Mouse (Mus musculus) lung, postnatal 0 days (tissue): ENCODE measurements around the gene Sox12. TPM values are rescaled to one million over a fixed set of nuclear protein-coding genes. Genes with fewer than 3 reads are reported as not detected.
A peak's percentile ranks its signal among the peaks of the same experiment; 100 is the strongest.

Source experiments
- ATAC-seq: fragments of 200-750 bp; cut with Nextera tagmentation; 2 replicates; pipeline ENCODE4 v1.8.0; 2017; ENCODE audit warnings: moderate library complexity
- DNase-seq: peaks from one replicate; pipeline ENCODE4 v3.0.0-alpha.2; 2016; ENCODE audit warnings: low spot score
- H3K27ac ChIP-seq: fragments of 300-500 bp; sonication (generic); 2 replicates; pipeline ENCODE4 v1.5.1; 2014; ENCODE audit warnings: antibody characterized with exemption, mild to moderate bottlenecking, low read length, mixed read lengths
- H3K27me3 ChIP-seq: fragments of 300-500 bp; sonication (generic); replicated peaks from 2 replicates; pipeline ENCODE4 v1.6.1; 2014; ENCODE audit warnings: low read length, mixed read lengths; ENCODE audit not compliant: insufficient read depth
- H3K36me3 ChIP-seq: fragments of 300-500 bp; sonication (generic); 2 replicates; pipeline ENCODE4 v1.6.1; 2014; ENCODE audit warnings: low read length, mixed read lengths; ENCODE audit not compliant: insufficient read depth
- H3K4me1 ChIP-seq: fragments of 300-500 bp; sonication (generic); 2 replicates; pipeline ENCODE4 v1.6.1; 2014; ENCODE audit warnings: antibody characterized with exemption, low read depth, low read length, mixed read lengths; ENCODE audit not compliant: insufficient read depth
- H3K4me2 ChIP-seq: fragments of 300-500 bp; sonication (generic); replicated peaks from 2 replicates; pipeline ENCODE4 v1.6.1; 2014; ENCODE audit warnings: low read depth, mild to moderate bottlenecking, low read length, moderate library complexity, mixed read lengths
- H3K4me3 ChIP-seq: fragments of 300-500 bp; sonication (generic); 2 replicates; pipeline ENCODE4 v1.5.1; 2014; ENCODE audit warnings: low read depth, low read length
- H3K9ac ChIP-seq: fragments of 300-500 bp; sonication (generic); replicated peaks from 2 replicates; pipeline ENCODE4 v1.6.1; 2014; ENCODE audit warnings: low read depth, mild to moderate bottlenecking
- H3K9me3 ChIP-seq: fragments of 300-500 bp; sonication (generic); 2 replicates; pipeline ENCODE4 v1.6.1; 2016; ENCODE audit warnings: low read length, mixed read lengths
- CTCF ChIP-seq: IDR thresholded peaks from 2 replicates; pipeline ENCODE4 v1.5.1; 2016; ENCODE audit warnings: antibody characterized with exemption, mild to moderate bottlenecking
- EP300 ChIP-seq: IDR thresholded peaks from 2 replicates; pipeline ENCODE4 v1.6.1; 2016; ENCODE audit warnings: antibody characterized with exemption, mild to moderate bottlenecking, control low read depth
- WGBS: fragments of 180-500 bp; shearing (Covaris S2); extraction: QIAGEN DNeasy Blood & Tissue Kit; methylation state at CpG from one replicate; pipeline ENCODE4 v1.1.7; 2014; 5-methylcytosine and 5-hydroxymethylcytosine counted together
- polyA plus RNA-seq: library from polyadenylated mRNA; unstranded; fragments of >200 nt; fragmentation: Nextera tagmentation; extraction: Ambion mirVana; gene quantifications from 2 replicates; pipeline ENCODE4 v1.2.1, GENCODE M21; 2015

The Sox12 gene
- polyA plus RNA-seq, 1 experiment from 2014 or later = 3.5 TPM

DNA sequence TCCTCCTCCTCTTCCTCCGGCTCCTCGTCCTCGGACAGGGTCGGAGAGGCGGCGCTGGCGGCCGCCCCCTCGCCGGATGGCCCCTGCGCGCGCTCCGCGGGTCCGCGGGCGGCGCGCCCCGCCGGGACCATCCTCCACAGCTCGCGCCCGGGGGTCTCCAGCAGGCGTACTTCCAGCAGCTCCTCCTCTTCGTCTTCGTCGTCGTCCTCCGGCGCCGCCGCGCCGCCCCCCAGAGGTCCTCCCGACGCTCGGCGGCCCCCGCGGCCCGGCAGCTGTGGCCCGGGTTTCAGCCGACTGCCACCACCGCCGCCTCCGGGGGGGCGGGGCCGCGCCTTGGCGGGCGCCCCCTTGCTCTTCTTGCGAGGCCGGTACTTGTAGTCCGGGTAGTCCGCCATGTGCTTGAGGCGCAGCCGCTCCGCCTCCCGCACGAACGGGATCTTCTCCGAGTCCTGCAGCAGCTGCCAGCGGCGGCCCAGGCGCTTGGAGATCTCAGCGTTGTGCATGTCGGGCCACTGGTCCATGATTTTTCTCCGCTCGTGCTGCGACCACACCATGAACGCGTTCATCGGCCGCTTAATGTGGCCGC is 766 bp downstream of the Sox12 start:
- peak; percentile 89 for DNase-seq
- WGBS = under 1% methylated on average over 45 of the region's 77 CpGs
- Histone ChIP-seq H3K27me3 (no peaks in the 10 kb centered on the region), H3K27ac (peak overlapping the region; percentile 97), H3K36me3 (no peaks in the 10 kb centered on the region), H3K4me1 (no peaks in the 10 kb centered on the region), H3K9ac (peak overlapping the region; percentile 74), H3K4me2 (peak overlapping the region; percentile 78), H3K9me3 (no peaks in the 10 kb centered on the region), H3K4me3 (peak overlapping the region; percentile 85)
- TF ChIP-seq CTCF (peak; percentile 13; the same call in 1 of the 2 replicates), EP300 (no peak)
- ATAC-seq = peak; percentile 26

DNA sequence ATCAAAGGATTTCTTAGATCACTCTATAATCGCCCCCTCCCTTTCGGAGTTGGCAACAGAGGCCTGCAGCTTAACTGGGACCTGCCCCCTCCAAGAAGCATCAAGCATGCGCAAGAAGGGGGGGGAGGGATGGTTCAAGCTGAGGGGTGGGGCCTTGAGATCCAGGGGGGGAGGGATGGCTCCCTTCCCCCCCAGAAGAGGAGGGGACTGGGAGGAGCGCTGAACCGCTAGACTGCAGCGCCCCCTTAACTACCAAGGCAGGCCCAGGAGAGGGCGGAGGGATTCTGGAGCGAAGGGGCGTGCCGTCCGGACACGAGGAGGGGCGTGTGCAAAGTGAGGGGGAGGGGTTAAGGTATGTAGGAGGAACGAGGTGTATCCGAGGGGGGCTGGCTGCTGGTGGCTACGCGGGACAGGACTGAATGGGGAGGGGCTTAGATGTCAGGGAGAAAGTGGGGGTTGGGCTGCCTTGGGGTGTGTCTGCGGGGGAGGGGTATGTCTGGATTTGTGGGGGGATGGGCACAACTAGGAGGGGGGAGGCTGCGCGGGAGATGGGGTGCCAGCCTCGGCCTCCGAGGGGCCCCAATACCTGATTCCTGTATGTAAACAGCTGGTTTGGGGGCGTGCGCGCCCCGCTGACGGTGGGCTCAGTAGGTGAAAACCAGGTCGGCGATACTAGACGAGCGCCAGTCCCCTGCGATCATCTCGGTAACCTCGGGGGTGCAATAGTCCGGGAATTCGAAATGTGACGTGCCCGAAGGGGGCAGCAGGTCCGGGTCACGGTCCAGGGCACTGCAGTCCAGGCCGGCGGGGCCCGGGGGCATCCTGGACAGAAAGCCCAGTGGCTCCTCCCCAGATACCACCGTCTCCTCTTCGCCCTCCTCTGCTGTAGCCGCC is 1.5 kb downstream of the Sox12 start:
- 1% methylated on average over 40 of the region's 46 CpGs for WGBS
- ATAC-seq (peak; percentile 60), DNase-seq (peak; percentile 98)
- H3K36me3 ChIP-seq = no peaks in the 10 kb centered on the region
- peak overlapping the region; percentile 85 for H3K4me3 ChIP-seq
- H3K9me3 ChIP-seq = no peaks in the 10 kb centered on the region
- peak overlapping the region; percentile 78 for H3K4me2 ChIP-seq
- TF ChIP-seq CTCF (peak; percentile 71), EP300 (no peak)
- H3K27ac ChIP-seq = peak overlapping the region; percentile 97
- no peaks in the 10 kb centered on the region for H3K4me1 ChIP-seq
- peak overlapping the region; percentile 74 for H3K9ac ChIP-seq
- H3K27me3 ChIP-seq = no peaks in the 10 kb centered on the region

DNA sequence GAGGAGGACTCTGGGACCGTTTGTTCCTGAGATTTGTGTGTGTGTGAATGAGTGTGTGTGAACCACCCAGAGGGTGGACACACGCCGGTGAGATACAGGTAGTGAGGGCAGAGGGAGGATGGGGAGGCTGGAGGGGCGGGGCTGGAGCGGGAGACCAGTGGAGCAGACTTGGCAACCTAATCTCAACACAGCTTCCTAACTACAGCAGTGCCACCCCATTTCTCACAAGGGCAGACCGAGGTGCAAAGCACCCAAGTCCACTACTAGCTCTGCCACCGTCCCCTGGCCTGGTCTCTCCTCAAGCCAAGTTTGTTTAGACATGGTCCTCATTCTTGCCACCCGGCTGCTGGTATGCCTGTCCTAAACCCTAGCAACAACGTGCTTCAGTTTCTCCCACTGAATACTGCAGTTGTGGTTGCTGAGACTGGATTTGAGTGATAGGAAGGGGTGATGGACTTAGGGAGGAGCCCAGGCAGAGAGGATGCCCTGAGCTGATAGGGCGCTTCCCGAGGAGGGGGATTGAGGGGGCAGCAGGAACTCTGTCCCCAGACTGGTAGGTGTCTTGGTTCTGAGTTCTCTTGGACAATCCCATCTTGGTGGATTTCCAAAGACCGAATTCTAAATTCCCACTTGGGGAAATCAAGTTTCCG is 2.5 kb downstream of the Sox12 start:
- Histone ChIP-seq H3K9ac (no peak overlapping the region), H3K9me3 (no peaks in the 10 kb centered on the region), H3K27me3 (no peaks in the 10 kb centered on the region), H3K4me3 (peak overlapping the region; percentile 85), H3K4me2 (peak overlapping the region; percentile 78), H3K36me3 (no peaks in the 10 kb centered on the region), H3K4me1 (no peaks in the 10 kb centered on the region), H3K27ac (peak overlapping the region; percentile 4; the same call in 1 of the 2 replicates)
- TF ChIP-seq CTCF (no peak), EP300 (no peak)
- ATAC-seq (no peak), DNase-seq (no peak)
- 16% methylated on average over 13 of the region's 13 CpGs for WGBS

DNA sequence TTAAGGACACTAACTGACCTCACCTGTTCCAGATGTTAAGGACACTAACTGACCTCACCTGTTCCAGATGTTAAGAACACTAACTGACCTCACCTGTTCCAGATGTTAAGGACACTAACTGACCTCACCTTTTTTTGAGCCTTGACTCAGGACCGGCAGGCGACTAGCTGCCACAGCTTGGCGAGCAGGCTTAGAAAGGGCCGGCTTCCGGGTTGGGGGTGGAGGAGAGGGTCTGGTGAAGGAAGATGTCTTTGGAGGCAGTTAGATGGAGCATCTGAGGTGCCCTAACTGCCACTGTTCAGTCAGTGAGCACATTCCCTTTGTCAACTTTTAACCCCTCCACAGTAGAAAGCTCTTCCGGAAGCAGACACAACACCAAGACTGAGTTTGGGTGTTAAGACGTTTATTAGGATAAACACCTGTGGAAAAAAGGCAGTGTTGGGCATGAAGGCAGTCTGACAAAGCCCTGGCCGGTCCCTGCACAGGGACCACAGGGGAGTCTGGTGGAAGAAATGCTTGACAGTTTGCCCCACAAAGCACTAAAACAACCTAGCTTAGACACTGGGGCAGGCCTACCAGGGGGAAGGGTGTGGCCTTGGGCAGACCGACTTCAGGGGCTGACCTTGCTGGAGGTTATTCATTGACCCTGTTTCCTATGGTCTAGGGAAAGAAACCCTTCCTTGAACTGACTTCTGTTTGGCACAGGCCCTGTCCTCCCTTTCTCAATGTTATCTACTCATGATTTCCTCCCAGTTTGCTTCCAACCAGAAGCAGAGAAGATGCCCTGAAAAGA is 4.4 kb downstream of the Sox12 start:
- no peaks in the 10 kb centered on the region for H3K9me3 ChIP-seq
- TF ChIP-seq EP300 (no peak), CTCF (no peak)
- no peak overlapping the region for H3K27ac ChIP-seq
- DNase-seq = no peak
- no peaks in the 10 kb centered on the region for H3K36me3 ChIP-seq
- no peak overlapping the region for H3K9ac ChIP-seq
- 41% methylated on average over 9 of the region's 9 CpGs for WGBS
- ATAC-seq = no peak
- no peak overlapping the region for H3K4me2 ChIP-seq
- H3K4me1 ChIP-seq = no peaks in the 10 kb centered on the region
- H3K4me3 ChIP-seq = no peak overlapping the region
- no peaks in the 10 kb centered on the region for H3K27me3 ChIP-seq

DNA sequence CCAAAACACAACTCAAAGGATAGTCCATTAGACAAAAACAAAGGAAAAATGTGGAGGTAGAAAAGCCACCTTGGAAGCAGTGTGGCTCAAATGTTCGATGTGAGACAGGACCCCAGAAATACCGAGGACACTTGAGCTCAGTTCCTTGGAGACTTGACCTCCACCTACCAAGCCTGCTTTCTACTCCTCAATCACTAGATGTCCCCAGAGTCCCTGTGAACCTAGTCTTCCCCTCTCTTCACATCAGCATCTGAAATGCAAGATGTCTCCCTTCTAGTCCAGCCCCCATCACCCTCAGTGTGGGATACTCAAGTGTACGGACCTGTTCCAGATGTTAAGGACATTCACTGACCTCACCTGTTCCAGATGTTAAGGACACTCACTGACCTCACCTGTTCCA is 5.1 kb downstream of the Sox12 start:
- H3K36me3 ChIP-seq = no peaks in the 10 kb centered on the region
- no peaks in the 10 kb centered on the region for H3K4me1 ChIP-seq
- no peak overlapping the region for H3K4me2 ChIP-seq
- no peak for ATAC-seq
- TF ChIP-seq CTCF (peak; percentile 94), EP300 (no peak)
- no peaks in the 10 kb centered on the region for H3K27me3 ChIP-seq
- H3K9me3 ChIP-seq = no peaks in the 10 kb centered on the region
- H3K4me3 ChIP-seq = no peak overlapping the region
- H3K9ac ChIP-seq = no peak overlapping the region
- H3K27ac ChIP-seq = no peak overlapping the region
- WGBS = 17% methylated on average over 3 of the region's 3 CpGs
- DNase-seq = peak; percentile 91
